Mouse (Mus musculus) retina, postnatal 1 day (tissue): ENCODE measurements at regions not wholly inside any gene's neighbourhood (a gene's known extent, or its start where the extent isn't known, plus 50 kb on each side); places are given as distances from the start of the nearest gene placed in this dataset.

Source experiments
- DNase-seq: peaks from one replicate; pipeline ENCODE4 v3.0.0-alpha.2; 2012

- no peak for DNase-seq
Measured at GRCm38 (mm10) chr4:55604915-55605314, 72.6 kb upstream of the Klf4 start.

DNA sequence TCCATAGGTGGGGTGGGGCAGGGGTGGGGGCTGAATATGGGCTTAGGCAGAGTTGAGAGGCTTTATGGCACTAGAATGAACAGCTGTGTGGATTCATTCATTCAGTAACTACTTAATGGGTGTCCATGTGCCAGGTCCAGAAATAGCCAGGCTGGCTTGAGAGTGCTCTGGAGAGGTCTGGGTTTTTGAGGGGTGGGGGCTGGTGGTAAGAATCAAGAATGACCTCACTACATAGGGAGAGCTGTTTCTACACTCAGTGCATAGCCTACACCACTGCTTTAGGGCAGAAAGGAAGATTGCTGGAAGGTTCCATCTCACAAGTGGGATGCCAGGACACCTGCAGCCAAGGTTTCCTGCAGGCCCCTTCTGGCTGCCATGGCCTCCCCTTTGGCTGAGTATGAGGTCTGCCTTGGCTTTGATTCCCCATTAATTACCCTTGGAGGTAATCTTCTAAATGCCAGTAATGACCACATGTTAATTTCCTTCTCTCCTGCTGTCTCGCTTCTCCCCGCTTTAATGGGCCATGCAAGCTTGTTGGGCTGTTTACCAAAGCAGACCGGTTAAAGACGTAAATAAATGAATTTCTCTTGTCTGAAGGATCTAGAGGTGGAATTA lies 71.7 kb upstream of the Klf4 start:
- DNase-seq, result no peak

- DNase-seq, result no peak
Measured at GRCm38 (mm10) chr4:55595203-55595602, 62.9 kb upstream of the Klf4 start.

DNA sequence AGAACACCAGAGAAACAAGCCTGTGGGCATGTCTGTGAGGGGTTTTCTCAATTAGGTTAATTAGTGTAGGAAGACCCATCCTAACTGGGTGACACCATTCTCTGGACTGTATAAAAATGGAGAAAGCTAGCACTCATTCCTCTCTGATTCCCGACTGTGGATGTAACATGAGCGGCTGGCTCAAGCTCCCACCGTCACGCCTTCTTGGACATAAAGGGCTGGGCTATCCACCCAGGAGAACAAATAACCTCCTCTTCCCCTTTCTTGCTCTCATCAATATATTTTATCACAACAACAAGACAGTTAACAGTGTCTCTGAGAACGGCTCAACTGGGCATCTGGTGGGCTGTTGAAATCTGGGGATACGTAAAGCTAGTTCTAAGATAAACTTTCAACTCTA lies 62.4 kb upstream of the Klf4 start:
- no peak for DNase-seq

DNA sequence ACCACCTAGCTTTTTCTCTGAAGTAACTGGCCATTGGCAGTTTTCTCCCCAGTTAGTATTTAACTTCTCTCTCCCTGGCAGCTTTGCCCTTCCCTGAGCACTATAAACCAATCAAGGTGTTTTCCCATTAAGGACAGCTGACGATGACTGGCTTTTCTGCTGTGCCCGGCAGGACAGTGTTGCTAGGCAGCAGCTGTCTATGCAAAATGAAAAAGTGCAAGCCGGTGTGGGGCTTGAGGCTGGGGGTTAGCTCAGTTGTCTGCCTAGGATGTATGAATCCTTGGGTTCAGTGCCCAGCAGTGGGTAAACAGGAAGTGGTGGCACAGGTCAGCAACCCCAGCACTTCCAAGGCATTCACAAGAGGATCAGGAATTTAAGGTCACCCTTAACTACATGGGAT lies 60.9 kb upstream of the Klf4 start:
- no peak for DNase-seq

GRCm38 (mm10) chr4:55586212-55586611 lies 53.9 kb upstream of the Klf4 start:
- DNase-seq, result no peak

GRCm38 (mm10) chr4:55583589-55583988 lies 51.3 kb upstream of the Klf4 start:
- no peak for DNase-seq
